In genomic region chr2:59203627-59204425, GRCm38 (mm10) we compare ENCODE assay signal across 13 mouse cellular contexts. TPM values are rescaled to one million over a fixed set of nuclear protein-coding genes. Genes with fewer than 3 reads are reported as not detected.
A peak's percentile ranks its signal among the peaks of the same experiment; 100 is the strongest.
DNase-seq lines count a peak whose midpoint lies in the region; ATAC-seq and TF ChIP-seq lines count a peak whose summit lies in the region.
"Had no signal": no experiment of that assay in that cellular context is flagged by ENCODE, and none has a peak within 500 bp of the region (broad histone marks: within the 10 kb centered on the region; RNA-seq: fewer than 3 reads in every experiment).

No protein-coding gene starts in this region.

- no peak overlapping the region for H3K4me2 ChIP-seq in heart, embryonic 13.5 days
- no peak overlapping the region for H3K4me2 ChIP-seq in neural tube, embryonic 13.5 days
- no peak overlapping the region for H3K4me2 ChIP-seq in embryonic facial prominence, embryonic 14.5 days (ENCODE audit: low read depth, low read length)
- no peak overlapping the region for H3K4me2 ChIP-seq in stomach, postnatal 0 days (replicated peaks; ENCODE audit: low read depth)
- H3K4me2 ChIP-seq: hindbrain, embryonic 15.5 days had no signal

- H3K27ac ChIP-seq in heart, embryonic 13.5 days (replicated peaks) = peak overlapping the region; percentile 76
- no peak overlapping the region for H3K27ac ChIP-seq in neural tube, embryonic 13.5 days (replicated peaks)
- no peak overlapping the region for H3K27ac ChIP-seq in embryonic facial prominence, embryonic 14.5 days (replicated peaks; ENCODE audit: low read depth, low read length)
- H3K27ac ChIP-seq in stomach, postnatal 0 days (replicated peaks) = peak overlapping the region; percentile 50; the same call in 1 of the 2 replicates
- H3K27ac ChIP-seq: hindbrain, embryonic 15.5 days; left cerebral cortex, adult 2 months had no signal

- H3K4me3 ChIP-seq in heart, embryonic 13.5 days = no peak overlapping the region
- H3K4me3 ChIP-seq in neural tube, embryonic 13.5 days = no peak overlapping the region
- H3K4me3 ChIP-seq in embryonic facial prominence, embryonic 14.5 days (ENCODE audit: low read depth, low read length) = no peak overlapping the region
- H3K4me3 ChIP-seq in stomach, postnatal 0 days (ENCODE audit: low read depth, low read length) = no peak overlapping the region
- H3K4me3 ChIP-seq: hindbrain, embryonic 15.5 days; left cerebral cortex, adult 2 months had no signal

- intact Hi-C loops in left cerebral cortex, postnatal 14 days (cut with DNase I) = no loop called here

- DNase-seq in heart, adult 9 months (ENCODE audit: low spot score in 2 of 2) = no peak
- no peak for DNase-seq in neural tube, embryonic 10.5 days (ENCODE audit: extremely low spot score, low spot score)
- peak; percentile 82 for DNase-seq in embryonic facial prominence, embryonic 14.5 days (ENCODE audit: low spot score)
- no peak for DNase-seq in stomach, postnatal 0 days (ENCODE audit: low spot score)
- DNase-seq in left cerebral cortex, postnatal 14 days (ENCODE audit: low spot score in 2 of 2) = no peak
- DNase-seq: cerebellum, postnatal 10 days; gastrocnemius, postnatal 10 days; kidney, postnatal 10 days; liver had no signal

- 65% methylated on average over 3 of the region's 3 CpGs for WGBS in heart, embryonic 13.5 days
- WGBS in neural tube, embryonic 13.5 days = 62% methylated on average over 3 of the region's 3 CpGs
- WGBS in embryonic facial prominence, embryonic 14.5 days = 31% methylated on average over 3 of the region's 3 CpGs
- WGBS in stomach, postnatal 0 days = 44% methylated on average over 3 of the region's 3 CpGs

- no peaks in the 10 kb centered on the region for H3K9me3 ChIP-seq in heart, embryonic 13.5 days
- H3K9me3 ChIP-seq in neural tube, embryonic 13.5 days = no peaks in the 10 kb centered on the region
- H3K9me3 ChIP-seq in embryonic facial prominence, embryonic 14.5 days (ENCODE audit: control insufficient read depth, low read length) = no peaks in the 10 kb centered on the region
- no peaks in the 10 kb centered on the region for H3K9me3 ChIP-seq in stomach, postnatal 0 days (ENCODE audit: control insufficient read depth, low read length)
- H3K9me3 ChIP-seq: hindbrain, embryonic 15.5 days had no signal

- TF ChIP-seq EP300 in stomach, postnatal 0 days (optimal IDR thresholded peaks at IDR 0.05) = no peak

- H3K27me3 ChIP-seq in heart, embryonic 13.5 days (replicated peaks) = no peaks in the 10 kb centered on the region
- no peaks in the 10 kb centered on the region for H3K27me3 ChIP-seq in neural tube, embryonic 13.5 days
- H3K27me3 ChIP-seq in embryonic facial prominence, embryonic 14.5 days (replicated peaks; ENCODE audit: control insufficient read depth, insufficient read depth, low read length) = no peaks in the 10 kb centered on the region
- H3K27me3 ChIP-seq in stomach, postnatal 0 days (ENCODE audit: control insufficient read depth, insufficient read depth, low read length) = no peaks in the 10 kb centered on the region
- H3K27me3 ChIP-seq: hindbrain, embryonic 15.5 days had no signal

- peaks cover 78% of the 10 kb centered on the region for H3K4me1 ChIP-seq in heart, embryonic 13.5 days
- peaks cover 14% of the 10 kb centered on the region for H3K4me1 ChIP-seq in neural tube, embryonic 13.5 days (replicated peaks)
- peaks cover 22% of the 10 kb centered on the region; the same call in 1 of the 2 replicates for H3K4me1 ChIP-seq in embryonic facial prominence, embryonic 14.5 days (ENCODE audit: control insufficient read depth, insufficient read depth, low read length)
- H3K4me1 ChIP-seq in stomach, postnatal 0 days (replicated peaks; ENCODE audit: control insufficient read depth, insufficient read depth) = peaks cover 2% of the 10 kb centered on the region; the same call in 1 of the 2 replicates

- no peak overlapping the region for H3K9ac ChIP-seq in heart, embryonic 13.5 days
- H3K9ac ChIP-seq in neural tube, embryonic 13.5 days = no peak overlapping the region
- no peak overlapping the region for H3K9ac ChIP-seq in embryonic facial prominence, embryonic 14.5 days (ENCODE audit: low read depth, low read length)
- no peak overlapping the region for H3K9ac ChIP-seq in stomach, postnatal 0 days (ENCODE audit: low read length)
- H3K9ac ChIP-seq: hindbrain, embryonic 15.5 days had no signal

- no peaks in the 10 kb centered on the region for H3K36me3 ChIP-seq in heart, embryonic 13.5 days
- no peaks in the 10 kb centered on the region for H3K36me3 ChIP-seq in neural tube, embryonic 13.5 days
- H3K36me3 ChIP-seq in embryonic facial prominence, embryonic 14.5 days (ENCODE audit: control insufficient read depth, insufficient read depth, low read length) = no peaks in the 10 kb centered on the region
- H3K36me3 ChIP-seq in stomach, postnatal 0 days (ENCODE audit: control insufficient read depth, insufficient read depth, low read length) = no peaks in the 10 kb centered on the region
- H3K36me3 ChIP-seq: hindbrain, embryonic 15.5 days had no signal

- no peak for TF ChIP-seq CTCF in stomach, postnatal 0 days (IDR thresholded peaks at IDR 0.05; ENCODE audit: low read depth)

- ATAC-seq in heart, embryonic 13.5 days (ENCODE audit: extremely low read depth, insufficient number of reproducible peaks, low FRiP score, low TSS enrichment) = no peak
- peak; percentile 62; the same call in 1 of the 2 replicates for ATAC-seq in neural tube, embryonic 13.5 days (ENCODE audit: low read depth)
- peak; percentile 66; the same call in 1 of the 2 replicates for ATAC-seq in embryonic facial prominence, embryonic 14.5 days (ENCODE audit: low read depth)
- no peak for ATAC-seq in stomach, postnatal 0 days (ENCODE audit: low FRiP score, low TSS enrichment)

RNA-seq across cellular contexts. Expression of gene Pkp4, which starts 43.2 kb away (rescaled TPM):
- polyA plus RNA-seq in heart, embryonic 13.5 days (2015; fragmentation: Nextera tagmentation; extraction: Ambion mirVana) = 32.4 and 37.6 TPM in 2 replicates
- polyA plus RNA-seq in neural tube, embryonic 13.5 days (2015; fragmentation: Nextera tagmentation; extraction: Ambion mirVana) = 16.1 and 16.6 TPM in 2 replicates
- polyA plus RNA-seq in embryonic facial prominence, embryonic 14.5 days (2014; fragmentation: Nextera tagmentation; extraction: Ambion mirVana) = 30.8 and 31.6 TPM in 2 replicates
- polyA plus RNA-seq in stomach, postnatal 0 days (2015; fragmentation: Nextera tagmentation; extraction: Ambion mirVana) = 16.8 and 16.9 TPM in 2 replicates
- 100 to 1,000 TPM; 214 to 223 TPM for total RNA-seq in left cerebral cortex, postnatal 14 days (2021)

RNA-seq across cellular contexts. Expression of gene Ccdc148, which starts 43.3 kb away (rescaled TPM):
- 0.88 and 0.89 TPM in 2 replicates for polyA plus RNA-seq in heart, embryonic 13.5 days (2015; fragmentation: Nextera tagmentation; extraction: Ambion mirVana)
- 2.9 and 3.9 TPM in 2 replicates for polyA plus RNA-seq in neural tube, embryonic 13.5 days (2015; fragmentation: Nextera tagmentation; extraction: Ambion mirVana)
- 0.68 and 0.85 TPM in 2 replicates for polyA plus RNA-seq in embryonic facial prominence, embryonic 14.5 days (2014; fragmentation: Nextera tagmentation; extraction: Ambion mirVana)
- 0.24 and 0.47 TPM in 2 replicates for polyA plus RNA-seq in stomach, postnatal 0 days (2015; fragmentation: Nextera tagmentation; extraction: Ambion mirVana)
- 10 to 100 TPM; 10.6 to 11.4 TPM for total RNA-seq in left cerebral cortex, postnatal 14 days (2021)

Comparison
In these comparisons a context has a peak if more than half of its experiments do, and no peak if none do; other contexts are left out.
1. ATAC-seq: peak in neural tube, embryonic 13.5 days (single experiment) and embryonic facial prominence, embryonic 14.5 days (single experiment); none in heart, embryonic 13.5 days (single experiment) and stomach, postnatal 0 days (single experiment).
2. H3K27ac ChIP-seq: peak in heart, embryonic 13.5 days (single experiment) and stomach, postnatal 0 days (single experiment); none in neural tube, embryonic 13.5 days (single experiment) and embryonic facial prominence, embryonic 14.5 days (single experiment).